Mouse (Mus musculus) MEL (cell line): ENCODE measurements around the gene Palld. TPM values are rescaled to one million over a fixed set of nuclear protein-coding genes. Genes with fewer than 3 reads are reported as not detected.

Experiments
- DNase-seq: peaks from one replicate; pipeline ENCODE4 v3.0.0; 2011; ENCODE audit warnings: low read depth, low spot score
- H3K27ac ChIP-seq: 2 replicates; pipeline ENCODE4 v1.5.1; 2012; ENCODE audit warnings: low read depth, mild to moderate bottlenecking, control low read depth, low read length, moderate library complexity; ENCODE audit not compliant: control insufficient read depth
- H3K27me3 ChIP-seq, 2 experiments: fragments of 150-350 bp in 1 of 2; sonication (generic) in 1 of 2; 2 replicates each; pipeline ENCODE4 v1.6.1; 2012; ENCODE audit warnings: low read length in 2 of 2, mild to moderate bottlenecking in 2 of 2, improper control_type of control experiment in 1 of 2, moderate library complexity in 1 of 2; ENCODE audit not compliant: insufficient read depth in 2 of 2, control insufficient read depth in 1 of 2
- H3K36me3 ChIP-seq, 2 experiments: 2 replicates each; pipeline ENCODE4 v1.6.1; 2012 to 2014; ENCODE audit warnings: low read length in 2 of 2, improper control_type of control experiment in 1 of 2, inconsistent platforms in 1 of 2, mild to moderate bottlenecking in 1 of 2; ENCODE audit not compliant: insufficient read depth in 2 of 2, control insufficient read depth in 1 of 2
- H3K4me1 ChIP-seq, 2 experiments: fragments of 150-350 bp in 1 of 2; sonication (generic) in 1 of 2; 2 replicates each; pipeline ENCODE4 v1.6.1; 2012; ENCODE audit warnings: low read length in 2 of 2, improper control_type of control experiment in 1 of 2, mild to moderate bottlenecking in 1 of 2; ENCODE audit not compliant: insufficient read depth in 2 of 2, control insufficient read depth in 1 of 2
- H3K4me3 ChIP-seq, 2 experiments: fragments of 150-350 bp in 1 of 2; sonication (generic) in 1 of 2; 2 replicates each; pipeline ENCODE4 v1.5.1; 2012; ENCODE audit warnings: low read depth in 2 of 2, low read length in 2 of 2, mild to moderate bottlenecking in 2 of 2, moderate library complexity in 2 of 2, control low read depth in 1 of 2, improper control_type of control experiment in 1 of 2; ENCODE audit not compliant: control insufficient read depth in 1 of 2, insufficient read depth in 1 of 2
- H3K79me2 ChIP-seq: 2 replicates; pipeline ENCODE4 v1.6.1; 2012; ENCODE audit warnings: mild to moderate bottlenecking, low read length, moderate library complexity; ENCODE audit not compliant: control insufficient read depth, poor library complexity, insufficient read depth
- H3K9ac ChIP-seq: 2 replicates; pipeline ENCODE4 v1.6.1; 2012; ENCODE audit warnings: low read depth, mild to moderate bottlenecking, control low read depth, low read length, moderate library complexity; ENCODE audit not compliant: control insufficient read depth, poor library complexity, severe bottlenecking
- H3K9me3 ChIP-seq: fragments of 150-350 bp; sonication (generic); replicated peaks from 2 replicates; pipeline ENCODE4 v1.6.1; 2012; ENCODE audit warnings: mild to moderate bottlenecking, low read length, improper control_type of control experiment, moderate library complexity; ENCODE audit not compliant: insufficient read depth
- BHLHE40 ChIP-seq: IDR thresholded peaks from 2 replicates; pipeline ENCODE4 v1.6.1; 2012; ENCODE audit warnings: low read depth, mild to moderate bottlenecking, inconsistent platforms, low read length, improper control_type of control experiment, borderline replicate concordance
- CHD1 ChIP-seq: IDR thresholded peaks from 2 replicates; pipeline ENCODE4 v1.6.1; 2012; ENCODE audit warnings: low read depth, mild to moderate bottlenecking, inconsistent platforms, low read length, improper control_type of control experiment
- E2F4 ChIP-seq: IDR thresholded peaks from 2 replicates; pipeline ENCODE4 v1.6.1; 2011; ENCODE audit warnings: low read depth, low read length, improper control_type of control experiment, borderline replicate concordance
- GABPA ChIP-seq: IDR thresholded peaks from 2 replicates; pipeline ENCODE4 v1.6.1; 2012; ENCODE audit warnings: low read depth, mild to moderate bottlenecking, inconsistent platforms, low read length, improper control_type of control experiment, moderate library complexity
- HCFC1 ChIP-seq: IDR thresholded peaks from 2 replicates; pipeline ENCODE4 v1.6.1; 2012; ENCODE audit warnings: low read depth, mild to moderate bottlenecking, inconsistent platforms, low read length, improper control_type of control experiment, moderate library complexity
- JUND ChIP-seq: IDR thresholded peaks from 2 replicates; pipeline ENCODE4 v1.6.1; 2011; ENCODE audit warnings: low read depth, mild to moderate bottlenecking, improper control_type of control experiment, low read length
- KAT2A ChIP-seq: conservative IDR thresholded peaks from 2 replicates; pipeline ENCODE4 v1.6.1; 2012; ENCODE audit warnings: low read depth, low read length, improper control_type of control experiment, inconsistent platforms
- MAFK ChIP-seq: IDR thresholded peaks from 2 replicates; pipeline ENCODE4 v1.6.1; 2011; ENCODE audit warnings: low read depth, mild to moderate bottlenecking, low read length, improper control_type of control experiment, borderline replicate concordance
- MYB ChIP-seq: IDR thresholded peaks from 2 replicates; pipeline ENCODE4 v1.6.1; 2011; ENCODE audit warnings: mild to moderate bottlenecking, low read depth, low read length, improper control_type of control experiment
- MYC ChIP-seq: IDR thresholded peaks from 2 replicates; pipeline ENCODE4 v1.6.1; 2011; ENCODE audit warnings: low read depth, mild to moderate bottlenecking, low read length, improper control_type of control experiment, moderate library complexity
- NELFE ChIP-seq: IDR thresholded peaks from 2 replicates; pipeline ENCODE4 v1.6.1; 2011; ENCODE audit warnings: low read depth, low read length, improper control_type of control experiment
- NRF1 ChIP-seq: IDR thresholded peaks from 2 replicates; pipeline ENCODE4 v1.6.1; 2014; ENCODE audit warnings: low read depth, mild to moderate bottlenecking, inconsistent platforms, low read length, improper control_type of control experiment, moderate library complexity; ENCODE audit not compliant: poor library complexity, insufficient read depth, severe bottlenecking
- RAD21 ChIP-seq: IDR thresholded peaks from 2 replicates; pipeline ENCODE4 v1.6.1; 2011; ENCODE audit warnings: mild to moderate bottlenecking, low read depth, low read length, improper control_type of control experiment
- RCOR1 ChIP-seq: IDR thresholded peaks from 2 replicates; pipeline ENCODE4 v1.6.1; 2012; ENCODE audit warnings: low read depth, mild to moderate bottlenecking, inconsistent platforms, low read length, improper control_type of control experiment
- SMC3 ChIP-seq: IDR thresholded peaks from 2 replicates; pipeline ENCODE4 v1.6.1; 2011; ENCODE audit warnings: low read depth, low read length, improper control_type of control experiment
- TBP ChIP-seq: IDR thresholded peaks from 2 replicates; pipeline ENCODE4 v1.8.0; 2011; ENCODE audit warnings: low read depth, low read length, improper control_type of control experiment
- TCF12 ChIP-seq: IDR thresholded peaks from 2 replicates; pipeline ENCODE4 v1.6.1; 2014; ENCODE audit warnings: low read depth, mild to moderate bottlenecking, inconsistent platforms, low read length, improper control_type of control experiment, moderate library complexity
- UBTF ChIP-seq: IDR thresholded peaks from 2 replicates; pipeline ENCODE4 v1.6.1; 2012; ENCODE audit warnings: low read depth, mild to moderate bottlenecking, inconsistent platforms, low read length, improper control_type of control experiment, moderate library complexity, borderline replicate concordance; ENCODE audit not compliant: insufficient read depth
- USF2 ChIP-seq, 2 experiments: IDR thresholded peaks; 2 replicates each; pipeline ENCODE4 v1.6.1; 2011 to 2012; ENCODE audit warnings: improper control_type of control experiment in 2 of 2, low read length in 2 of 2, borderline replicate concordance in 1 of 2, inconsistent platforms in 1 of 2, low read depth in 1 of 2, mild to moderate bottlenecking in 1 of 2; ENCODE audit not compliant: insufficient read depth in 1 of 2
- ZC3H11A ChIP-seq: IDR thresholded peaks from 2 replicates; pipeline ENCODE4 v1.6.1; 2012; ENCODE audit warnings: low read depth, mild to moderate bottlenecking, inconsistent platforms, low read length, improper control_type of control experiment
- ZMIZ1 ChIP-seq: IDR thresholded peaks from 2 replicates; pipeline ENCODE4 v1.6.1; 2012; ENCODE audit warnings: low read depth, mild to moderate bottlenecking, inconsistent platforms, low read length, improper control_type of control experiment, moderate library complexity
- polyA plus RNA-seq, 2 experiments: library from polyadenylated mRNA; stranded (reverse) in 1 of 2; unstranded in 1 of 2; fragments of >175 nt in 1 of 2; fragments of >200 nt in 1 of 2; gene quantifications; 2 replicates each; pipeline versions ENCODE4 v1.2.1 to v1.2.4; 2012; ENCODE audit warnings: low replicate concordance in 2 of 2, low read depth in 1 of 2; ENCODE audit not compliant: insufficient read length in 2 of 2, insufficient read depth in 1 of 2, missing spikeins in 1 of 2
- total RNA-seq: library from RNA; depleted of rRNA; stranded (reverse); fragments of 300-350 nt; gene quantifications from 2 replicates; pipeline ENCODE4 v1.2.3, GENCODE M21; 2012

Palld gene
- total and polyA plus RNA-seq, 3 experiments = 0.23 to 1.9 TPM; not detected in 1

DNA sequence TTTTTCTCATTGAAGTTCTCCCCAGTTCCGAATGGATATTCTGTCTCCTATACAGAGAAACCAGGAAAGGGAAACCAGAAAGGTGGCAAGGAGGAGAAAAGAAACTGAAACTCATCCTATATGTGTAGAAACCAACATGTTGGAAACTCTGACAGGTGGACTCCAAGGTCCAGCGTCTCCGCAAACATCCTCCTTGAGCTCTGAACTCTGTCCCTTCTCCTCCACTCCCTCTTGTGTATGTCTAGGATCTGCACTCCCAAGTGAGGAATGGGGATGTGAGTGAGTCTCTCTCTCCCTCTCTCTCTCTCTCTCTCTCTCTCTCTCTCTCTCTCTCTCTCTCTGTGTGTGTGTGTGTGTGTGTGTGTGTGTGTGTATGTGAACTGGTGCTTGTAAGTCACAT lies 6.8 kb upstream of the Palld start:
- H3K27me3 ChIP-seq = no peaks in the 10 kb centered on the region; a peak in 1 of 4 replicates
- H3K79me2 ChIP-seq = no peaks in the 10 kb centered on the region
- H3K4me1 ChIP-seq = no peaks in the 10 kb centered on the region
- no peaks in the 10 kb centered on the region for H3K9me3 ChIP-seq
- no peak overlapping the region for H3K4me3 ChIP-seq
- H3K36me3 ChIP-seq = no peaks in the 10 kb centered on the region
- no peak overlapping the region for H3K9ac ChIP-seq
- TF ChIP-seq CHD1 (no peak), JUND (no peak)
- DNase-seq = no peak
- no peak overlapping the region for H3K27ac ChIP-seq

DNA sequence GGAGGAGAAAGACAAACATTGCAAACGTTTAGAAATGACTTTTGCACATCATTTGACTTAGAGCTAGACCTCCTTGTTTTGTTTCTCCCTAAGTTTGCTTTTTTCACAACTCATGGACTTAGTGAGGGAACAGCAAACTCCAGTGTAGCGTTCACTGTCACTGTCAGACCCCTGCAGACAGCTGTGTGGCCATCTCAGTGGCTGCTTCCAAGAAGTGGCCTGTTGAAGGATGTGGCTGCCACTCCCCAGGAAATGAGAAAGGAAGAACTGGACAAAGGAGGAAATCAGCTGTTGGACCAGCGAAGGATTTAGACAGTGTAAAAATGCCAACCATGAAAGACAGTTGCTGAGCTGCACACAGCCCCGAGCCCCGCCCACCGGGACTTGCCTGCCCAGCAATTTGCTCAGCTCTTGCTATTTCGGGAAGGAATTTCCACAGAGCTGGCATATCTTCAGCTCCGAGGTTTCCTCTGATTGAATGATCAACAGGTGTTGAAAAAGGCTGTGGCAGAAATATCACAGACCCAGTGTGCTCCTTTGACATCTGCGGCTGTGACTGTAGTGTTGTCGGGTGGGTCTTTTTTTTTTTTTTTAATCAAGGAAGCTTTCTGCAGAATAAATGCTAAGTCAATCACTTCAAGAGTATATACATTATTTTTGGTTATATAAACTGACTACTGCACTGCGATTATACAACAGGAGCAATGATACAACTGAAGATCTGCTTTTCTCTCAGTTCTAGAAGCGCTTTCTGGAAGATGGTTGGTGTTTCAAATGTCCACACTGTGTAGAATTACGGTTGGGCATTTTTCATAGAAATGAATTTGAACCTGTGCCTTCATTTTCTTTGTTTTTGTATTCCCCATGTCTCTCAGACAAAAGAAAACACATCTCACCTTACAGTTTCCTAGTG lies 6.1 kb upstream of the Palld start:
- Histone ChIP-seq H3K79me2 (no peaks in the 10 kb centered on the region), H3K4me3 (no peak overlapping the region), H3K9ac (no peak overlapping the region), H3K27ac (no peak overlapping the region), H3K36me3 (no peaks in the 10 kb centered on the region), H3K4me1 (no peaks in the 10 kb centered on the region), H3K9me3 (no peaks in the 10 kb centered on the region), H3K27me3 (no peaks in the 10 kb centered on the region; a peak in 1 of 4 replicates)
- TF ChIP-seq KAT2A = no peak
- no peak for TF ChIP-seq MAFK
- no peak for TF ChIP-seq ZMIZ1
- TF ChIP-seq NRF1 = no peak
- no peak for DNase-seq

DNA sequence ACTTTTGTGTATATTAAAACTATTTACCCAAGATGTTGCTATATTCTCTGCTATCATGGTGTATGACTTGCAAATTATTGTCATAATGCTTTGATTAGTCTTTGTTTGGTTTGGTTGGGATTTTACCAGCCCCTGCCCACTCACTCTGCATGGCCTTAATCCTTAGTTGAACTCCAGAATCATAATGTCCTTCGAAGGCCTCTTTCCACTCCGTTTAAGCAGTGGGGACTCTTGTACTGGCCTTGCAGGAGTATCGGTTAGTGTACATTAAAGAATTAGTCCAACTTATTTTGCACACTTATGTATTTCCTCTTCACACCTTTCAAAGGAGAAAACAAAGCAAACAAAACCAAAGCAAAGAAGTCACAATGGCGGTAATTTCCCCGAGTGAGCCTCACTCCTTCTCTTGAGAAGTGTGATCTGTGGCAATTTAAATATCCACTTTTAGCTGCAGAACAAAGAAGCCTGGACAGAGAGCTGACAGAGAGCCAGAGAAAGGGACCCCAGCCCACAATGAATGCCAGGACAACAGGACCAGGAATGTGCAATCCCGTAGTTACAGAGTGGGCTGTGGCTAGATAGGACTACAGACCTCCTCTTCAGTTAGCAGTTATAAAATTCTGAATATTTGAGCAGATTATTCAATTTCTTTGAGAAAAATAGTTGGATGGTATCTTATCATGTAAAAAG lies 1.3 kb downstream of the Palld start:
- no peaks in the 10 kb centered on the region for H3K36me3 ChIP-seq

More for the DNA sequence above, 1.3 kb downstream of the Palld start:
- Histone ChIP-seq H3K27ac (no peak overlapping the region), H3K9me3 (no peaks in the 10 kb centered on the region), H3K9ac (no peak overlapping the region), H3K79me2 (no peaks in the 10 kb centered on the region)
- TF ChIP-seq GABPA = no peak
- no peak for TF ChIP-seq NELFE
- TF ChIP-seq ZMIZ1 = no peak
- no peak for TF ChIP-seq KAT2A
- TF ChIP-seq TCF12 = no peak
- no peak for TF ChIP-seq SMC3
- TF ChIP-seq BHLHE40 = no peak
- no peak for TF ChIP-seq HCFC1
- TF ChIP-seq E2F4 = no peak
- TF ChIP-seq ZC3H11A = no peak
- no peak for TF ChIP-seq TBP
- TF ChIP-seq RCOR1 = no peak
- TF ChIP-seq UBTF = no peak
- TF ChIP-seq MYC = no peak
- TF ChIP-seq USF2 (IDR thresholded peaks at IDR 0.05; ENCODE audit: borderline replicate concordance in 1 of 2, insufficient read depth in 1 of 2, low read depth in 1 of 2, low read length in 2 of 2) = no peak
- no peak for TF ChIP-seq MAFK
- no peak for TF ChIP-seq RAD21
- TF ChIP-seq MYB = no peak
- TF ChIP-seq, all 39 proteins: peak for 0
- Histone ChIP-seq H3K27me3 (no peaks in the 10 kb centered on the region), H3K4me1 (no peaks in the 10 kb centered on the region), H3K4me3 (no peak overlapping the region)
- DNase-seq = no peak
